Mouse (Mus musculus) erythroblast, embryonic 14.5 days (primary cell): ENCODE results near the gene Aff2. TPM values are rescaled to one million over a fixed set of nuclear protein-coding genes. Genes with fewer than 3 reads are reported as not detected.

Source experiments
- H3K27me3 ChIP-seq: 2 replicates; pipeline ENCODE4 v1.6.1; 2012; ENCODE audit warnings: inconsistent platforms; ENCODE audit not compliant: control insufficient read depth
- H3K36me3 ChIP-seq: 2 replicates; pipeline ENCODE4 v1.6.1; 2012; ENCODE audit warnings: mild to moderate bottlenecking, inconsistent platforms; ENCODE audit not compliant: control insufficient read depth
- H3K4me1 ChIP-seq: 2 replicates; pipeline ENCODE4 v1.6.1; 2012; ENCODE audit warnings: inconsistent platforms; ENCODE audit not compliant: control insufficient read depth
- H3K4me3 ChIP-seq: replicated peaks from 2 replicates; pipeline ENCODE3; 2012; ENCODE audit warnings: moderate library complexity, mild to moderate bottlenecking, inconsistent platforms
- H3K9me3 ChIP-seq: 2 replicates; pipeline ENCODE4 v1.6.1; 2012; ENCODE audit warnings: low read length, inconsistent platforms, mixed read lengths; ENCODE audit not compliant: control insufficient read depth
- GATA1 ChIP-seq: IDR thresholded peaks from 2 replicates; pipeline ENCODE4 v1.6.1; 2012; ENCODE audit warnings: low read length, inconsistent platforms, mixed read lengths
- TAL1 ChIP-seq: IDR thresholded peaks from 3 replicates; pipeline ENCODE4 v1.6.1; 2012; ENCODE audit warnings: low read length, inconsistent platforms, mixed read lengths
- polyA plus RNA-seq: library from polyadenylated mRNA; stranded (reverse); fragments of >175 nt; gene quantifications from 2 replicates; pipeline ENCODE4 v1.2.3, GENCODE M21; 2012

The Aff2 gene
- polyA plus RNA-seq, result not detected in 2 replicates

- TF ChIP-seq TAL1, result no peak
- TF ChIP-seq GATA1, result no peak
- Histone ChIP-seq H3K27me3 (peaks cover 37% of the 10 kb centered on the region), H3K4me1 (no peaks in the 10 kb centered on the region), H3K9me3 (no peaks in the 10 kb centered on the region; the same call in 1 of the 2 replicates), H3K4me3 (peak within 1 kb of the TSS; percentile 12), H3K36me3 (no peaks in the 10 kb centered on the region)
Measured at GRCm38 (mm10) chrX:69360238-69361054, at the start of gene Aff2. Gene Aff2, plus strand, starts transcription at chrX:69360294.

- Histone ChIP-seq H3K4me1 (no peaks in the 10 kb centered on the region), H3K9me3 (no peaks in the 10 kb centered on the region), H3K36me3 (no peaks in the 10 kb centered on the region), H3K4me3 (no peak overlapping the region), H3K27me3 (no peaks in the 10 kb centered on the region)
- TF ChIP-seq TAL1, result no peak
- no peak for TF ChIP-seq GATA1
Measured at GRCm38 (mm10) chrX:69337296-69337695, 22.8 kb upstream of the Aff2 start.

- TF ChIP-seq TAL1, result no peak
- no peak for TF ChIP-seq GATA1
- Histone ChIP-seq H3K4me3 (no peak overlapping the region), H3K9me3 (no peaks in the 10 kb centered on the region), H3K36me3 (no peaks in the 10 kb centered on the region), H3K27me3 (peaks cover 24% of the 10 kb centered on the region), H3K4me1 (no peaks in the 10 kb centered on the region)
Measured at GRCm38 (mm10) chrX:69355621-69356020, 4.5 kb upstream of the Aff2 start.

- TF ChIP-seq TAL1 (no peak), GATA1 (no peak)
Measured at GRCm38 (mm10) chrX:69359360-69359759, 734 bp upstream of the Aff2 start.

GRCm38 (mm10) chrX:69359885-69360237 is 233 bp upstream of the Aff2 start:
- Histone ChIP-seq H3K4me1 (no peaks in the 10 kb centered on the region), H3K36me3 (no peaks in the 10 kb centered on the region), H3K27me3 (peaks cover 37% of the 10 kb centered on the region), H3K4me3 (no peak overlapping the region), H3K9me3 (no peaks in the 10 kb centered on the region; the same call in 1 of the 2 replicates)
- no peak for TF ChIP-seq GATA1
- TF ChIP-seq TAL1, result no peak

More at GRCm38 (mm10) chrX:69359360-69359759, 734 bp upstream of the Aff2 start:
- Histone ChIP-seq H3K9me3 (no peaks in the 10 kb centered on the region; the same call in 1 of the 2 replicates), H3K4me1 (no peaks in the 10 kb centered on the region), H3K27me3 (peaks cover 37% of the 10 kb centered on the region), H3K36me3 (no peaks in the 10 kb centered on the region), H3K4me3 (no peak overlapping the region)

GRCm38 (mm10) chrX:69361055-69361558 is 1.0 kb downstream of the Aff2 start:
- no peaks in the 10 kb centered on the region; the same call in 1 of the 2 replicates for H3K9me3 ChIP-seq

GRCm38 (mm10) chrX:69364198-69364597 is 4.1 kb downstream of the Aff2 start:
- no peaks in the 10 kb centered on the region for H3K4me1 ChIP-seq
- H3K36me3 ChIP-seq, result no peaks in the 10 kb centered on the region
- no peak for TF ChIP-seq GATA1
- TF ChIP-seq TAL1, result no peak
- no peaks in the 10 kb centered on the region; the same call in 1 of the 2 replicates for H3K9me3 ChIP-seq
- H3K4me3 ChIP-seq, result no peak overlapping the region
- peaks cover 27% of the 10 kb centered on the region for H3K27me3 ChIP-seq

More at GRCm38 (mm10) chrX:69361055-69361558, 1.0 kb downstream of the Aff2 start:
- no peak overlapping the region for H3K4me3 ChIP-seq
- H3K36me3 ChIP-seq, result no peaks in the 10 kb centered on the region
- H3K27me3 ChIP-seq, result peaks cover 37% of the 10 kb centered on the region
- no peaks in the 10 kb centered on the region for H3K4me1 ChIP-seq
- TF ChIP-seq TAL1 (no peak), GATA1 (no peak)

- no peaks in the 10 kb centered on the region for H3K4me1 ChIP-seq
- TF ChIP-seq TAL1 (no peak), GATA1 (no peak)
- H3K27me3 ChIP-seq, result no peaks in the 10 kb centered on the region
- no peaks in the 10 kb centered on the region for H3K9me3 ChIP-seq
- no peak overlapping the region for H3K4me3 ChIP-seq
- no peaks in the 10 kb centered on the region for H3K36me3 ChIP-seq
Measured at GRCm38 (mm10) chrX:69373341-69373740, 13.2 kb downstream of the Aff2 start.

GRCm38 (mm10) chrX:69389738-69390137 is 29.6 kb downstream of the Aff2 start:
- Histone ChIP-seq H3K4me3 (no peak overlapping the region), H3K27me3 (no peaks in the 10 kb centered on the region), H3K36me3 (no peaks in the 10 kb centered on the region), H3K4me1 (no peaks in the 10 kb centered on the region), H3K9me3 (no peaks in the 10 kb centered on the region)
- TF ChIP-seq TAL1, result no peak
- no peak for TF ChIP-seq GATA1
